Mouse (Mus musculus): ENCODE results near the gene Zyx. TPM values are rescaled to one million over a fixed set of nuclear protein-coding genes. Genes with fewer than 3 reads are reported as not detected.

Gene Zyx
- polyA plus RNA-seq, 1 experiment from 2014 or later = 60.5 TPM

DNA sequence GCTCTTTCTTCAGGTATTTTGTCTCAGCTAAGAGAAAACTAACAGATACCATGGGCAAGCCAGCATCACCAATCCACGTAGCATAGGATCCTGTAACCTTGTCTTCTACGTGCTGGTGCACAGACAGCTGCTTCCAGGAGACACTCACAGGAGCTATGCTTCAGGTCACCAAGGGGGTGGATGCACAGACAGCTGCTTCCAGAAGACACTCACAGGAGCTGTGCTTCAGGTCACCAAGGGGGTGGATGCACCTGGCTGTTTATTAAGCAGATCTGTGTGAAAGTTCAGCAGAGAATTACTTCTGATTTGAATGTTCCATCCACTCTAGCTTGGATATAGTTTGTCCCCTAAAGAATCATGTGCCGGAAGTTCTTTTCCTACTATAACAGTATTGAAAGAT lies 18.5 kb upstream of the Zyx start:
- no peak overlapping the region for H3K27ac ChIP-seq (replicated peaks)
- no peaks in the 10 kb centered on the region for H3K36me3 ChIP-seq (ENCODE audit: control insufficient read depth, insufficient read depth, low read length)
- ATAC-seq (ENCODE audit: low FRiP score, low TSS enrichment) = no peak
- TF ChIP-seq CTCF (IDR thresholded peaks at IDR 0.05; ENCODE audit: low read depth) (no peak), EP300 (optimal IDR thresholded peaks at IDR 0.05) (no peak)
- no peak overlapping the region for H3K4me2 ChIP-seq (replicated peaks; ENCODE audit: low read depth)
- no peak overlapping the region for H3K4me3 ChIP-seq (ENCODE audit: low read depth, low read length)
- H3K9me3 ChIP-seq (ENCODE audit: control insufficient read depth, low read length) = no peaks in the 10 kb centered on the region
- 86% methylated on average over 3 of the region's 3 CpGs for WGBS
- no peak overlapping the region for H3K9ac ChIP-seq (ENCODE audit: low read length)
- no peak for DNase-seq (ENCODE audit: low spot score)
- H3K27me3 ChIP-seq (ENCODE audit: control insufficient read depth, insufficient read depth, low read length) = no peaks in the 10 kb centered on the region
- H3K4me1 ChIP-seq (replicated peaks; ENCODE audit: control insufficient read depth, insufficient read depth) = no peaks in the 10 kb centered on the region

DNA sequence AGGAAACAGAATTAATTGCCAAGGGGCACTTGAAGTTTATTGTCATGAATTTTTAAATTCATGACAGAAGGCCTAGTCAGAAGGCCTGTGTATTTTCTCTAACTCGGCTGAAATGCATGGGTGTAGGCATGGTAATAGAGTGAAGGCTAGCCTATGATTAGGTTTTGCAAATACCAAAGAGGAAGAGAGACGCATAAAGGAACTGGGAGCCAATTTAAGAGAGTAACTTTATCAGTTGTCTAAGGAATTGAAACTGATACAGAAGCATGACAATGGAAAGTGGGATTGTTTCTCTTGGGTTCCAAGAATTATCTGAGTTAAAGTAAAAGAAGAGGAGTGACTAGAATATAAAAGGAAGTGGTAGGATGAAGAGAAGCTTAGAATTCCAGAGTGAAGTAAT lies 10.2 kb upstream of the Zyx start:
- Histone ChIP-seq H3K27me3 (ENCODE audit: control insufficient read depth, insufficient read depth, low read length) (no peaks in the 10 kb centered on the region), H3K4me2 (replicated peaks; ENCODE audit: low read depth) (no peak overlapping the region), H3K27ac (replicated peaks) (no peak overlapping the region), H3K9me3 (ENCODE audit: control insufficient read depth, low read length) (no peaks in the 10 kb centered on the region), H3K4me1 (replicated peaks; ENCODE audit: control insufficient read depth, insufficient read depth) (no peaks in the 10 kb centered on the region), H3K4me3 (ENCODE audit: low read depth, low read length) (no peak overlapping the region), H3K36me3 (ENCODE audit: control insufficient read depth, insufficient read depth, low read length) (no peaks in the 10 kb centered on the region), H3K9ac (ENCODE audit: low read length) (no peak overlapping the region)
- DNase-seq (ENCODE audit: low spot score) = no peak
- 91% methylated on average over 2 of the region's 2 CpGs for WGBS
- TF ChIP-seq CTCF (IDR thresholded peaks at IDR 0.05; ENCODE audit: low read depth) (no peak), EP300 (optimal IDR thresholded peaks at IDR 0.05) (no peak)
- ATAC-seq (ENCODE audit: low FRiP score, low TSS enrichment) = no peak

DNA sequence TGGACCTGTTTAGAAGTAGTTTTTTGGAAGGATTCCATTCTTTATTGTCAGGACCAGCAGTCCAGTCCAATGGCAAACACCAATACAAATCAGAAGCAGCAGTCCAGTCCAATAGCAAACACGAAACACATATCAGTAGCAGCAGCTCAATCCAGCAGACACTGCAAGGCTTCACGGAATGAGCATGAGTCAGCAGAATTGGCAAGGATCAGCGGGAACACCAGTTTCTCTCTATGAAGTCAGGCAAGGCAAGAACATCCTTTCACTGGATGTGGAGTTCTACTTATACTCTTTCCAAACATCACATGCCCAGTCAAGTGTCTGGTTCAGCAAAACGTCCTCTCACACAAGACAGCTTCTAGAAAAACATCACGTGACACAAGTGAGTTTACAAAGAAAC lies 9.4 kb upstream of the Zyx start:
- ATAC-seq (ENCODE audit: low FRiP score, low TSS enrichment) = no peak
- DNase-seq (ENCODE audit: low spot score) = no peak
- no peaks in the 10 kb centered on the region for H3K36me3 ChIP-seq (ENCODE audit: control insufficient read depth, insufficient read depth, low read length)
- H3K9ac ChIP-seq (ENCODE audit: low read length) = no peak overlapping the region
- H3K27ac ChIP-seq (replicated peaks) = no peak overlapping the region
- no peak overlapping the region for H3K4me2 ChIP-seq (replicated peaks; ENCODE audit: low read depth)
- H3K27me3 ChIP-seq (ENCODE audit: control insufficient read depth, insufficient read depth, low read length) = no peaks in the 10 kb centered on the region
- no peaks in the 10 kb centered on the region for H3K4me1 ChIP-seq (replicated peaks; ENCODE audit: control insufficient read depth, insufficient read depth)
- WGBS = 58% methylated on average over 5 of the region's 5 CpGs
- TF ChIP-seq EP300 (optimal IDR thresholded peaks at IDR 0.05) (no peak), CTCF (IDR thresholded peaks at IDR 0.05; ENCODE audit: low read depth) (no peak)
- H3K9me3 ChIP-seq (ENCODE audit: control insufficient read depth, low read length) = no peaks in the 10 kb centered on the region
- H3K4me3 ChIP-seq (ENCODE audit: low read depth, low read length) = no peak overlapping the region

DNA sequence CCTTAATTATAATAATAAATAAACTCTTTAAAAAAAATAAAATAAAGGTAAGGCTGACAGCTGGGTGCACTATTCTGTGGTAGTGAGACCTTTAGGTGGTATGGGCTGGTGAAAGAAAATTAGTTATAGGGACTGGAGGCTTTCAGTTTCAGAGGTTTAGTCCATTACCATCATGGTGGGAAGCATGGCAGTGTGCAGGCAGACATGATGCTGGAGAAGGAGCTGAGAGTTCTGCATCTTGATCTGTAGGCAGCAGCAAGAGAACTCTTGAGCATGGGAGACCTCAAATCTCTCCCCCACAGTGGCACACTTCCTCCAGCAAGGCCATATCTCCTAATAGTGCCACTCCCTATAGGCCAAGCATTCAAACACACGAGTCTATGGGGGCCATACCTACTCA lies 7.3 kb upstream of the Zyx start:
- DNase-seq (ENCODE audit: low spot score) = no peak

GRCm38 (mm10) chr6:42343361-42344120 lies 5.9 kb upstream of the Zyx start:
- H3K4me2 ChIP-seq (replicated peaks; ENCODE audit: low read depth) = no peak overlapping the region
- no peaks in the 10 kb centered on the region for H3K27me3 ChIP-seq (ENCODE audit: control insufficient read depth, insufficient read depth, low read length)
- H3K9ac ChIP-seq (ENCODE audit: low read length) = no peak overlapping the region
- no peak for ATAC-seq (ENCODE audit: low FRiP score, low TSS enrichment)
- WGBS = 79% methylated on average over 9 of the region's 9 CpGs
- H3K9me3 ChIP-seq (ENCODE audit: control insufficient read depth, low read length) = no peaks in the 10 kb centered on the region
- no peaks in the 10 kb centered on the region; the same call in 1 of the 2 replicates for H3K4me1 ChIP-seq (replicated peaks; ENCODE audit: control insufficient read depth, insufficient read depth)
- TF ChIP-seq EP300 (optimal IDR thresholded peaks at IDR 0.05) = no peak
- H3K36me3 ChIP-seq (ENCODE audit: control insufficient read depth, insufficient read depth, low read length) = no peaks in the 10 kb centered on the region
- no peak overlapping the region for H3K4me3 ChIP-seq (ENCODE audit: low read depth, low read length)
- no peak overlapping the region for H3K27ac ChIP-seq (replicated peaks)
- DNase-seq (ENCODE audit: low spot score) = no peak

More for the DNA sequence above, 7.3 kb upstream of the Zyx start:
- Histone ChIP-seq H3K27me3 (ENCODE audit: control insufficient read depth, insufficient read depth, low read length) (no peaks in the 10 kb centered on the region), H3K9me3 (ENCODE audit: control insufficient read depth, low read length) (no peaks in the 10 kb centered on the region), H3K4me2 (replicated peaks; ENCODE audit: low read depth) (no peak overlapping the region), H3K4me1 (replicated peaks; ENCODE audit: control insufficient read depth, insufficient read depth) (no peaks in the 10 kb centered on the region), H3K27ac (replicated peaks) (no peak overlapping the region), H3K36me3 (ENCODE audit: control insufficient read depth, insufficient read depth, low read length) (no peaks in the 10 kb centered on the region), H3K9ac (ENCODE audit: low read length) (no peak overlapping the region), H3K4me3 (ENCODE audit: low read depth, low read length) (no peak overlapping the region)
- WGBS = 88% methylated on average over 1 of the region's 1 CpGs
- no peak for ATAC-seq (ENCODE audit: low FRiP score, low TSS enrichment)
- no peak for TF ChIP-seq EP300 (optimal IDR thresholded peaks at IDR 0.05)
- no peak for TF ChIP-seq CTCF (IDR thresholded peaks at IDR 0.05; ENCODE audit: low read depth)

DNA sequence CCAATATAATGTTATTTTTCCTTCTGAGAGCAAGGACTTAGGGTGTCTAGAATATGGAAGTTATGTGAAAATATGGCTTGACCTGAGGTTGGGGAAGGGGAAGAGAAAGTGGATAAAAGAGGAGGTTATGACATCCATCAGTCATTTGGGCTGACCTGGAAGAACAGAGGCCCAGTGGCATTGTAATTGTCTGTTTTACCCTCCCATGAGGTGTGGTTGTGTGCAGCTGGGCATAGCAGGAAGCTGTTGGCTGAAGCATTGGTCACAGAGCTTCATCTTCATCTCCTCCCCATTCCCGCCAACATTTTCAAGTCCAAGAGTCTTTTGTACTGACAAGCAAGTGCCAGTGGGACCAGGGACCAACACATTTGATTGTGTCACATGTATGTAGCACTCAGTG lies 5.2 kb upstream of the Zyx start:
- H3K4me3 ChIP-seq (ENCODE audit: low read depth, low read length) = no peak overlapping the region
- TF ChIP-seq CTCF (IDR thresholded peaks at IDR 0.05; ENCODE audit: low read depth) (no peak), EP300 (optimal IDR thresholded peaks at IDR 0.05) (no peak)
- H3K36me3 ChIP-seq (ENCODE audit: control insufficient read depth, insufficient read depth, low read length) = no peaks in the 10 kb centered on the region
- no peak overlapping the region for H3K4me2 ChIP-seq (replicated peaks; ENCODE audit: low read depth)
- H3K4me1 ChIP-seq (replicated peaks; ENCODE audit: control insufficient read depth, insufficient read depth) = no peaks in the 10 kb centered on the region; the same call in 1 of the 2 replicates
- no peaks in the 10 kb centered on the region for H3K27me3 ChIP-seq (ENCODE audit: control insufficient read depth, insufficient read depth, low read length)
- no peak for DNase-seq (ENCODE audit: low spot score)
- H3K9ac ChIP-seq (ENCODE audit: low read length) = no peak overlapping the region
- 84% methylated on average over 1 of the region's 1 CpGs for WGBS
- ATAC-seq (ENCODE audit: low FRiP score, low TSS enrichment) = no peak
- H3K27ac ChIP-seq (replicated peaks) = no peak overlapping the region
- H3K9me3 ChIP-seq (ENCODE audit: control insufficient read depth, low read length) = no peaks in the 10 kb centered on the region
